Mouse (Mus musculus): ENCODE results near the gene Pald1.
A peak's percentile ranks its signal among the peaks of the same experiment; 100 is the strongest.

Gene Pald1

DNA sequence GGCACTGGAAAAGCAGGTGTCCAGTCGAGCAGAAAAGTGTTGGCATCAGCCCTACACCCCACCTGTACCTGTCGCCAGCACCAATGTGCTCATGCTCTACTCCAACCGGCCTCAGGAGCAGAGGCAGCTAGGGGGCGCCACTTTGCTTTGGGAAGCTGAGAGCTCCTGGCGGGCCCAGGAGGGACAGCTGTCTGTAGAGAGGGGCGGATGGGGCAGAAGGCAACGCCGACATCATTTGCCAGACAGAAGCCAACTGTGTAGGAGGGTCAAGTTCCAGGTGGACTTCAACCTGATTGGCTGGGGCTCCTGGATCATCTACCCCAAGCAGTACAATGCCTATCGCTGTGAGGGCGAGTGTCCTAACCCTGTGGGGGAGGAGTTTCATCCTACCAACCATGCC lies 40.0 kb upstream of the Pald1 start:
- TF ChIP-seq CTCF (conservative IDR thresholded peaks at IDR 0.05; ENCODE audit: low read length) (peak; percentile 88), NANOG (IDR thresholded peaks at IDR 0.05; ENCODE audit: borderline replicate concordance, low read length) (no peak)
- H3K9me3 ChIP-seq (ENCODE audit: low read length), result no peaks in the 10 kb centered on the region
- H3K36me3 ChIP-seq (ENCODE audit: insufficient read depth, low read length), result peaks cover 85% of the 10 kb centered on the region
- H3K27me3 ChIP-seq (ENCODE audit: insufficient read depth, low read length), result no peaks in the 10 kb centered on the region
- peaks cover 74% of the 10 kb centered on the region for H3K4me1 ChIP-seq (replicated peaks; ENCODE audit: low read depth, low read length)
- peak overlapping the region; percentile 65 for H3K4me3 ChIP-seq (replicated peaks; ENCODE audit: low read length)

DNA sequence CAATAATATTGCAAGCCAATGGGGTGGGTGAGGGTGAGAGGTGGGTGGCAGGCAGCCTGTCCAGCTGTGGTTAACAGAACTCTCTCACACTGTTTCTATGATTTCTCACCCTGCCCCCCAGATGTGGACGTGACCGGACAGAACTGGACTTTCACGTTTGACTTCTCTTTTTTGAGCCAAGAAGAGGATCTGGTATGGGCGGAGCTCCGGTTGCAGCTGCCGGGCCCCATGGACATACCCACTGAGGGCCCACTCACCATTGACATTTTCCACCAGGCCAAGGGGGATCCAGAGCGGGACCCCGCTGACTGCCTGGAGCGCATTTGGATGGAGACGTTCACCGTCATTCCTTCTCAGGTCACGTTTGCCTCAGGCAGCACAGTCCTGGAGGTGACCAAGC lies 39.5 kb upstream of the Pald1 start:
- H3K9me3 ChIP-seq (ENCODE audit: low read length), result no peaks in the 10 kb centered on the region
- TF ChIP-seq POU5F1 (IDR thresholded peaks at IDR 0.05; ENCODE audit: borderline replicate concordance, low read length), result no peak
- TF ChIP-seq CTCF (conservative IDR thresholded peaks at IDR 0.05; ENCODE audit: low read length), result no peak
- no peak for TF ChIP-seq NANOG (IDR thresholded peaks at IDR 0.05; ENCODE audit: borderline replicate concordance, low read length)
- H3K4me1 ChIP-seq (replicated peaks; ENCODE audit: low read depth, low read length), result peaks cover 73% of the 10 kb centered on the region
- H3K27me3 ChIP-seq (ENCODE audit: insufficient read depth, low read length), result no peaks in the 10 kb centered on the region
- H3K4me3 ChIP-seq (replicated peaks; ENCODE audit: low read length), result peak overlapping the region; percentile 65
- peaks cover 82% of the 10 kb centered on the region for H3K36me3 ChIP-seq (ENCODE audit: insufficient read depth, low read length)

DNA sequence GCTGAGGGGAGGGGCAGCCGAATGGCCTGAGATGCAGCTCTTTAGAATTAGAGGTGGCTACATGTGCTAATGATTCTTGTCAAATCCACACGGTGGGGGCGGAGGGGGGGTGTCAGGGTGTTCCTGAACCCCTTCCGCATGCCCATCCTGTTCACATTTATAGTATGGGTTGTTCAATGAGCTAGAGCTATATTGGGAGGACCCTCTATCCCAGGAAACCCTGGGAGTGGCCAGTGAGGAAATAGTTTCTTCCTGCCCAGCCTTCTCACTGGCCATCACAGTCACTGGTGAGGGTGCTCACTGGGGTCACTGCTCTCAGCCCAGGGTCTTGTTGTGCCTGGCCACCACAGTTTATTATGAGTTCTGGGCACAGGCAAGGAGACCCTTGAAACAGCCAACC lies 36.7 kb upstream of the Pald1 start:
- TF ChIP-seq CTCF (conservative IDR thresholded peaks at IDR 0.05; ENCODE audit: low read length) (no peak), POU5F1 (IDR thresholded peaks at IDR 0.05; ENCODE audit: borderline replicate concordance, low read length) (no peak), NANOG (IDR thresholded peaks at IDR 0.05; ENCODE audit: borderline replicate concordance, low read length) (no peak)

DNA sequence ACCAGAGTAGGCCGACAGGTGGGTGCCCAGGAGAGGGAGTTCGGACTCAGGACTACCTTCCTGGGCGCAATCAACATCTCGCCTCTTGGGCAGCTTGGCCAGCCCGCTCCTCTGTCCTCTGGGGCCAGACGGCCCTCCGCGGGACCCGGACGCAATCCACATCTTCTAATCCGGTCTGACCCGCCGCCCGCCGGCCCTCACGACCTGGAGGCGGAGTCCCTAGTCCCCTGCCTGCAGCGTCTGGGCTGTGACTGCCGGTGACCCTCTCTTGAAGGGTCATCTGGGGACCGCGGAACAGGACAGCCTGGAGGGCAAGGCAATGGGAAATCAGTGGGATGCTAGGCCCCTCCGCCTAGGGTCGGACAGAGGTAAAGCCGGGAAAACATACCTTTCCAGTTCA lies 35.8 kb upstream of the Pald1 start:
- peaks cover 49% of the 10 kb centered on the region for H3K36me3 ChIP-seq (ENCODE audit: insufficient read depth, low read length)
- no peaks in the 10 kb centered on the region for H3K27me3 ChIP-seq (ENCODE audit: insufficient read depth, low read length)
- H3K4me3 ChIP-seq (replicated peaks; ENCODE audit: low read length), result peak overlapping the region; percentile 97
- no peak for TF ChIP-seq CTCF (conservative IDR thresholded peaks at IDR 0.05; ENCODE audit: low read length)
- TF ChIP-seq NANOG (IDR thresholded peaks at IDR 0.05; ENCODE audit: borderline replicate concordance, low read length), result no peak
- no peak for TF ChIP-seq POU5F1 (IDR thresholded peaks at IDR 0.05; ENCODE audit: borderline replicate concordance, low read length)
- peaks cover 76% of the 10 kb centered on the region for H3K4me1 ChIP-seq (replicated peaks; ENCODE audit: low read depth, low read length)
- no peaks in the 10 kb centered on the region for H3K9me3 ChIP-seq (ENCODE audit: low read length)

More for the DNA sequence above, 36.7 kb upstream of the Pald1 start:
- no peaks in the 10 kb centered on the region for H3K27me3 ChIP-seq (ENCODE audit: insufficient read depth, low read length)
- peak overlapping the region; percentile 97 for H3K4me3 ChIP-seq (replicated peaks; ENCODE audit: low read length)
- H3K9me3 ChIP-seq (ENCODE audit: low read length), result no peaks in the 10 kb centered on the region
- H3K4me1 ChIP-seq (replicated peaks; ENCODE audit: low read depth, low read length), result peaks cover 77% of the 10 kb centered on the region
- H3K36me3 ChIP-seq (ENCODE audit: insufficient read depth, low read length), result peaks cover 57% of the 10 kb centered on the region

DNA sequence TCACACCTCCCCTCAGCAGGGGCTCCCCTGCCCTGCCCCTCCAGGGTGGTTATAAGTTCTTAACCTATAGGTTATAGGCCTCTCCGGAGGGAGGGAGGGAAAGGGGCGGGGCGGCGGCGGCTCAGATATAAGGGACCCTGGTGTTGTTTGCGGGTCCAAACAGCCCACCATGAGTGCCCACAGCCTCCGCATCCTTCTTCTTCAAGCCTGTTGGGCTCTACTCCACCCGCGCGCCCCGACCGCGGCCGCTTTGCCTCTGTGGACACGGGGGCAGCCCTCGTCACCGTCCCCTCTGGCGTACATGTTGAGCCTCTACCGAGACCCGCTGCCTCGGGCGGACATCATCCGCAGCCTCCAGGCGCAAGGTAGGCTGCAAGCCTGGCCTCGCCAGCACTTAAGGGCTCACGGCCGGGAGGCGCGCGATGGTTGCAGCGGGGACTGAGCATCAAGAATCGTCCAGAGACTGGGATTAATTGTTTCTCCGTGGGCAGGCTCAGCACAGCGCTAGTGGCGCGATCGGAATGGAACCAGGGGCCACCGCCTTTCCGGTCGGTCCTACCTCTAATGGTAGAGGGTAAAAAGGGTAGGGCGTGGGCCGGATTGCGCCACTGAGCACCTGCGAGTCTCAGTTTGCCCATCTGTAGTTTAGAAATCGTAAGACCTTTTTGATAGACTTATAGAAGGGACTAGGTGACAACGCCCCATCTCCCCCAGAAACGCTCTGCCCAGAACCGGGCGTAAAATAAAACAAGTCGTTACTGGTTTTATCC lies 35.0 kb upstream of the Pald1 start:
- Histone ChIP-seq H3K4me1 (replicated peaks; ENCODE audit: low read depth, low read length) (peaks cover 76% of the 10 kb centered on the region), H3K27me3 (ENCODE audit: insufficient read depth, low read length) (no peaks in the 10 kb centered on the region)
- TF ChIP-seq POU5F1 (IDR thresholded peaks at IDR 0.05; ENCODE audit: borderline replicate concordance, low read length) (no peak), NANOG (IDR thresholded peaks at IDR 0.05; ENCODE audit: borderline replicate concordance, low read length) (no peak), CTCF (conservative IDR thresholded peaks at IDR 0.05; ENCODE audit: low read length) (no peak)

DNA sequence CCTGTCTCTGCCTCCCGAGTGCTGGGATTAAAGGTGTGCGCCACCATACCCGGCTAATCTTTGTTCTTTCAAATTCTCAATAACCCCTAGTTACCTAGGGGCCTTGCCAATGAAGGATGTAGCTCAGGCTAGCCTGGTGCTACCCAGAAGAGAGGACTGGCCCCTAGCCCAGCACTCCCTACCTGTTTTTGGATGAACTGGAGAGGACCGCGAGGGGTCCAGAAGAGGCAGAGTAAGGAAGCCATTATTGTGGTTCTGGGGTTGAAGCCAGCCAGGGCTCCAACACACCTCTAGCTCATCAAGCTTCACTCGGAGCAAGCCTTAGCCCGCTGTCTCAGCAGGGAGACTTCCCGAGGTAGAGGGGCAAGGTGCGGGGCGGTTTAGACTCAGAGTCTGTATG lies 34.3 kb upstream of the Pald1 start, which contains the start of gene Nodal:
Nodal (plus strand) TSS at position 301 of the 400 bp plus-strand sequence.
- H3K36me3 ChIP-seq (ENCODE audit: insufficient read depth, low read length), result peaks cover 34% of the 10 kb centered on the region
- H3K4me3 ChIP-seq (replicated peaks; ENCODE audit: low read length), result peak within 1 kb of the TSS; percentile 97
- TF ChIP-seq CTCF (conservative IDR thresholded peaks at IDR 0.05; ENCODE audit: low read length) (peak; percentile 26), POU5F1 (IDR thresholded peaks at IDR 0.05; ENCODE audit: borderline replicate concordance, low read length) (no peak)
- no peaks in the 10 kb centered on the region for H3K27me3 ChIP-seq (ENCODE audit: insufficient read depth, low read length)
- H3K9me3 ChIP-seq (ENCODE audit: low read length), result no peaks in the 10 kb centered on the region
- peaks cover 76% of the 10 kb centered on the region for H3K4me1 ChIP-seq (replicated peaks; ENCODE audit: low read depth, low read length)

More for the DNA sequence above, 35.0 kb upstream of the Pald1 start:
- peak overlapping the region; percentile 97 for H3K4me3 ChIP-seq (replicated peaks; ENCODE audit: low read length)
- H3K9me3 ChIP-seq (ENCODE audit: low read length), result no peaks in the 10 kb centered on the region
- H3K36me3 ChIP-seq (ENCODE audit: insufficient read depth, low read length), result peaks cover 40% of the 10 kb centered on the region

DNA sequence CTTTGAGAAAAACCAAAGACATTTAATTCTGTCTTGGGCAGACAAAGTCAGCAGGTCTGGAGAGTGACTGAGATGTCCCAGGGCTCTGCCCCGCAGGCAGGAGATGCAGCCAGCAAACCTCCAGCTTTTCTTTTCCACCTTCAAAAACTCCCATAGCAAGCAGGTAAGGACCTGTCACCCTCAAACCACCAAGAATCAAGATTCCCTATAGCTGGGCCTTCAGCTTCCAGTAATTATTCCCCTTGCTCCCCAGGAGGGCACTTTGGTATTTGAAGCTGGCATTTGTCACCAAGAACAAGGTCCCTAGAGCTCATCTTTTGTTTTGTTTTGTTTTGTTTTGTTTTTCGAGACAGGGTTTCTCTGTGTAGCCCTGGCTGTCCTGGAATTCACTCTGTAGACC lies 33.7 kb upstream of the Pald1 start:
- Histone ChIP-seq H3K27me3 (ENCODE audit: insufficient read depth, low read length) (no peaks in the 10 kb centered on the region), H3K9me3 (ENCODE audit: low read length) (no peaks in the 10 kb centered on the region), H3K4me1 (replicated peaks; ENCODE audit: low read depth, low read length) (peaks cover 74% of the 10 kb centered on the region), H3K36me3 (ENCODE audit: insufficient read depth, low read length) (peaks cover 28% of the 10 kb centered on the region), H3K4me3 (replicated peaks; ENCODE audit: low read length) (peak overlapping the region; percentile 70)
- TF ChIP-seq POU5F1 (IDR thresholded peaks at IDR 0.05; ENCODE audit: borderline replicate concordance, low read length) (no peak), CTCF (conservative IDR thresholded peaks at IDR 0.05; ENCODE audit: low read length) (no peak), NANOG (IDR thresholded peaks at IDR 0.05; ENCODE audit: borderline replicate concordance, low read length) (no peak)

DNA sequence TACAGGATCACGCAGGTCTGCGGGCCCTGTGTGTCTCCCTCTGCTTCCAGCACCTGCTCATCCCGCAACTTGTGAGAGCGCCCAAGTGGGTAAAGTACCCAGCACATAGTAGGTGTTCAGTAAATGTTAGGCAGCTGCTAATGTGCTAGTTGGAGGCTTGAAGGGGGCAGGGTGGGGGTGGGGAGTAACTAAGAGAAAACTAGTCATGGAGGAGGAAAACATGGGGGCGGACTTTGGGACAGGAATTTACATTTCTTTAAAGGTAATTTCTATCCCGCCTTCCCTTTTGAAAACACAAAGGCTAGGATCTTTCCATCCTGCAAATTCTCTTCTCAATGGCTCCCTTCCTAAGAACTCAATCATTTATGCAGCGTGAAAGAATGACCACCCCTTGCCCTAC lies 33.2 kb upstream of the Pald1 start:
- Histone ChIP-seq H3K27me3 (ENCODE audit: insufficient read depth, low read length) (no peaks in the 10 kb centered on the region), H3K4me1 (replicated peaks; ENCODE audit: low read depth, low read length) (peaks cover 75% of the 10 kb centered on the region), H3K36me3 (ENCODE audit: insufficient read depth, low read length) (peaks cover 24% of the 10 kb centered on the region), H3K9me3 (ENCODE audit: low read length) (no peaks in the 10 kb centered on the region), H3K4me3 (replicated peaks; ENCODE audit: low read length) (peak overlapping the region; percentile 70)
- TF ChIP-seq CTCF (conservative IDR thresholded peaks at IDR 0.05; ENCODE audit: low read length), result no peak
- TF ChIP-seq NANOG (IDR thresholded peaks at IDR 0.05; ENCODE audit: borderline replicate concordance, low read length), result no peak
- no peak for TF ChIP-seq POU5F1 (IDR thresholded peaks at IDR 0.05; ENCODE audit: borderline replicate concordance, low read length)

DNA sequence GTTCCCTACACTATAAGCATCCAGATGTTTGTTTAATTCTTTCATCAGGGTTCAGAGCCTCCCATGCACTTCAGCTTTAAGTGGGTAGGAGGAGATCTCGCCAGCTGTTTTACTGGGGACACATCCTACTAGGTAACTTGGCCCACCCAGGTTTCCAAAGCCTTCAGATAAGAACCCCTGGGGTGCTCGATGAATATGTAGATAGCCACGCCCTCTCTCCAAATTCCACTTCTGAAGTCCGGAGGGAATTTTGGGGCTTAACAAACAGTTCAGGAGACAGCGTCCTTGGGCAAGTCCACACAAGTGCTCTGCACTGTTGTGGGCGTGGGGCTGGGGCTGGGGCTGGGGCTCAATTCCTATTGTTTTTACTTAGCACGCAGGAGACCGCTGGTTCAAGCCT lies 32.6 kb upstream of the Pald1 start:
- H3K27me3 ChIP-seq (ENCODE audit: insufficient read depth, low read length), result no peaks in the 10 kb centered on the region
- peaks cover 18% of the 10 kb centered on the region for H3K36me3 ChIP-seq (ENCODE audit: insufficient read depth, low read length)
- peak; percentile 92 for TF ChIP-seq POU5F1 (IDR thresholded peaks at IDR 0.05; ENCODE audit: borderline replicate concordance, low read length)
- TF ChIP-seq NANOG (IDR thresholded peaks at IDR 0.05; ENCODE audit: borderline replicate concordance, low read length), result peak; percentile 68; the same call in 1 of the 2 replicates
- no peak for TF ChIP-seq CTCF (conservative IDR thresholded peaks at IDR 0.05; ENCODE audit: low read length)
- no peaks in the 10 kb centered on the region for H3K9me3 ChIP-seq (ENCODE audit: low read length)
- H3K4me1 ChIP-seq (replicated peaks; ENCODE audit: low read depth, low read length), result peaks cover 75% of the 10 kb centered on the region
- H3K4me3 ChIP-seq (replicated peaks; ENCODE audit: low read length), result peak overlapping the region; percentile 70
